Mouse (Mus musculus) E14TG2a.4 (cell line): ENCODE measurements at regions not wholly inside any gene's neighbourhood (a gene's known extent, or its start where the extent isn't known, plus 50 kb on each side); places are given as distances from the start of the nearest gene placed in this dataset.

Source experiments
- H3K27me3 ChIP-seq: 2 replicates; pipeline ENCODE4 v1.6.1; 2014; ENCODE audit warnings: low read length, control low read depth; ENCODE audit not compliant: insufficient read depth
- H3K36me3 ChIP-seq: 2 replicates; pipeline ENCODE4 v1.6.1; 2014; ENCODE audit warnings: low read length, control low read depth; ENCODE audit not compliant: insufficient read depth
- H3K4me1 ChIP-seq: replicated peaks from 2 replicates; pipeline ENCODE4 v1.6.1; 2014; ENCODE audit warnings: low read depth, low read length, control low read depth
- H3K4me3 ChIP-seq: replicated peaks from 2 replicates; pipeline ENCODE4 v1.5.1; 2014; ENCODE audit warnings: mild to moderate bottlenecking, low read length
- H3K9me3 ChIP-seq: 2 replicates; pipeline ENCODE4 v1.6.1; 2014; ENCODE audit warnings: low read length, control low read depth
- CTCF ChIP-seq: conservative IDR thresholded peaks from 2 replicates; pipeline ENCODE4 v1.5.1; 2014; ENCODE audit warnings: low read length
- NANOG ChIP-seq: IDR thresholded peaks from 2 replicates; pipeline ENCODE4 v1.6.1; 2014; ENCODE audit warnings: borderline replicate concordance, low read length, mixed read lengths
- POU5F1 ChIP-seq: IDR thresholded peaks from 2 replicates; pipeline ENCODE4 v1.6.1; 2014; ENCODE audit warnings: low read length, borderline replicate concordance

DNA sequence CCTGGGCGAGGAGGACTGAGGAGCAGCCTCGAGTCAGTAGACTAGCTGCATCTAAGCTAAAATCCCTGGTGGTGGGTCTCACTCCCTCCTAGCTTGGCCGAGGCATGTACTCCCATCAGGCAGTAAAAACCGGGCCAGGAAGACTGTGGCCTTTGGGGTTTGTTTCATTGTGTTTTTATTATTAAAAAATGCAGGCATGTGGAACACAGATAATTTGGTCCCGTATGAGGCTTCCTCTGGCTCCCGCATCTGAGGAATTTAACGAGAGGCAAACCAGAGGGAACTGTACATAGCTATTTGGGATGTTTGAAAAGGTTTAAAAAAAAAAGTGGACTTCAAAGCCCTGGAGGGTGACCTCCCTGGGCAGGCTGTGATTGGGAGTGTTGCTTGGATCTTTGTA, 69.1 kb upstream of the Tbx5 start:
- Histone ChIP-seq H3K36me3 (no peaks in the 10 kb centered on the region), H3K27me3 (peaks cover 34% of the 10 kb centered on the region), H3K4me3 (no peak overlapping the region), H3K4me1 (peaks cover 9% of the 10 kb centered on the region), H3K9me3 (no peaks in the 10 kb centered on the region)
- TF ChIP-seq CTCF, result no peak
- no peak for TF ChIP-seq NANOG
- TF ChIP-seq POU5F1, result no peak

DNA sequence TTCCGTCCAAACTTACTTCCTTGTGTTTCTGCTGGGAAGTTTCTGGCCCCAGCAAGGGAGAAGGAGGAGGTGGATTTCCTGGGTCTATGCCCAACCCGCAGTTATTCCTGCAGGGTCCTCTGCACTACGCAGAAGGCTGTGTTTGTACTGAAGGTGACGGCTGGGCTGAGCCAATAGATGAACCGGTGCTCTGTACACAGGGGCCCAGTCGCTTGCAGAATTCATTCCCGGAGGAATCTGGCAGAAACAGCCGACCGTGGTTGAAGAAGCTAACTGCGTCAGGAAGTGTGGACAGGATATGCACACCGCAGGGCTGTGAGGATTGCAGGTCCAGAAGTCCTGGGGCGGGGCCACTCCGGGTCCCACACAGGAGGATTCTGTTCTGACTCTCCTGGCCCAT, 66.1 kb upstream of the Tbx5 start:
- TF ChIP-seq NANOG (no peak), POU5F1 (no peak), CTCF (no peak)
- peaks cover 50% of the 10 kb centered on the region for H3K27me3 ChIP-seq
- 0 out of 2 replicates have a peak overlapping the region, but pooled peaks have one; percentile 4 for H3K4me3 ChIP-seq
- peaks cover 9% of the 10 kb centered on the region for H3K4me1 ChIP-seq
- H3K36me3 ChIP-seq, result no peaks in the 10 kb centered on the region
- H3K9me3 ChIP-seq, result no peaks in the 10 kb centered on the region

DNA sequence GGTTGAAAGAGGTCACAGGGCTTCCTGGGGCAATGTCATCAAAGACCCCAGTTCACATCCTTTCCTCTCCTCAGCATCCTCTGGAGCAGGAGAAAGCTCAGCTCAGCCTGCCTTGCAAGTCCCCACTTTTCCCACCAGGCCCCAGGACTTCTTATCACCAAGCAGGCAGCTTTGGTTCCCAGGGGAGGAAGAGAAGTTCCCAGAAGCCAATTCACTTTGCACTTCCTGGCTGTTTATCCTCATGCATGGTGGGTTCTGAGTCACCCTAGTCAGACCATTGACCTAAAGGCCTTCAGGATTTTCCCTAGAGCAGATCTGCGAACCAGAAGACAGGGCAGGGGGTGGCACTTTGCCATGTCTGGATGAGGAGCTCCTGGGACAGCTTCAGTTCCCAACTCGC, 61.5 kb upstream of the Tbx5 start:
- Histone ChIP-seq H3K4me3 (no peak overlapping the region), H3K4me1 (peaks cover 9% of the 10 kb centered on the region), H3K36me3 (no peaks in the 10 kb centered on the region), H3K9me3 (no peaks in the 10 kb centered on the region; the same call in 1 of the 2 replicates), H3K27me3 (peaks cover 62% of the 10 kb centered on the region)
- no peak for TF ChIP-seq NANOG
- no peak for TF ChIP-seq CTCF
- TF ChIP-seq POU5F1, result no peak

DNA sequence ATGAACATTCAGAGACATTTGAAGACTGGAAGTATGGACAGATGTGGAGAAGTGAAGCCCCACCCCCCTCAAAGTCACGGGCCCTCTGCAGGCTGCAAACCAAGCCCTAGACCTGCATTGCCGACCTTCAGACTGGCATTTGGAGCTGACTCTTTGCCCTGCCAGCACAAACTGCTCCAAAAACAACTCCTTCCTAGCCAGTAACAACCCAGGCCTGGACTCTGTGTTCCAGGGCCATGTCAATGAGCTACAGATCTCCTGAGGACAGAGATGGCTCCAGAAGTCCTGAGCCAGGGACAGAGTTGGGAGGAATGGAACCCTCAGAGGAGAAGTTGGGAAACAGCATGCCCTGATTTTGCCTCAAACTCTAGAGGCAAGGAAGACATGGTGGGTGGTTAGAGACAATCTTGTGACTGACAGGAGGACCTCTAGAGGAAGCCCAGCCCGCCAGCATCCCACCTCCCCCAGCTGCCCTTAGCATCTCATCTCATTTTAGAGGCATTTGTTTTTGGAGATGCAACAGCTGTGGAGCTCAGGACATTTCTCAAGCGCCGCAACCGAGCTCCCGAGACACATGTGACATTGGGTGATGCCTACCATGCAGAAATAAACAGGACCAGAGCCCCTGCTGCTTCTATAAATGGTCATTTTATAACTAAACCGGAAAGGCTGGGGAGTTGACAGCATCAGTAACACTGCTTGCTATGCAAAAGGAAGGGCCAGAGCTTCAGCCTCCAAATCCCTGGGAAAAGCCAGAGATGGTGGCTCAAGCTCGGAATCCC, 56.2 kb upstream of the Tbx5 start:
- no peaks in the 10 kb centered on the region; the same call in 1 of the 2 replicates for H3K9me3 ChIP-seq
- 0 out of 2 replicates have a peak, but pooled peaks cover 5% of the 10 kb centered on the region for H3K4me1 ChIP-seq
- TF ChIP-seq NANOG (no peak), POU5F1 (no peak), CTCF (no peak)
- peaks cover 39% of the 10 kb centered on the region for H3K27me3 ChIP-seq
- no peak overlapping the region for H3K4me3 ChIP-seq
- H3K36me3 ChIP-seq, result no peaks in the 10 kb centered on the region

DNA sequence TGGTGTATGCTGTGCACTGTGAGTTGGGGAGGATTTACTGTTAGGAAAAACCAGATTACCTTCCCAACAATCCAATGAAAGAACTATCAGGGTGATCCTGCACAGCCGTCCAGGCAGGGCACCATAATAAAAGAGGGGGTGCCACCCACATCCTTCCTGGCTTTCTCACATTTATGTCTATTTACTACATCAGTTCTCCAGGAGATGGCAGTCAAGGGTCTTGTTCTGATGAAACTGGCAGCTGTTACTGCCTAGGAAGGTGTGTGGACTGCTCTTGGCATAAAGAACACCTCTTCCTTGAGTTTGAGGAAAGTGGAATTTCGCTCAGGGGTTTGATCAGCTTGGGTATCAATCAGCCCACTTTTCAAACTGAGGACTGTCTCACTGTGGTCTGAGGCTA, 54.6 kb upstream of the Tbx5 start:
- H3K4me1 ChIP-seq, result 0 out of 2 replicates have a peak, but pooled peaks cover 5% of the 10 kb centered on the region
- peak; percentile 21; the same call in 1 of the 2 replicates for TF ChIP-seq CTCF
- TF ChIP-seq POU5F1, result no peak
- no peak for TF ChIP-seq NANOG
- H3K27me3 ChIP-seq, result peaks cover 34% of the 10 kb centered on the region
- no peaks in the 10 kb centered on the region; the same call in 1 of the 2 replicates for H3K9me3 ChIP-seq
- no peak overlapping the region for H3K4me3 ChIP-seq
- H3K36me3 ChIP-seq, result no peaks in the 10 kb centered on the region

DNA sequence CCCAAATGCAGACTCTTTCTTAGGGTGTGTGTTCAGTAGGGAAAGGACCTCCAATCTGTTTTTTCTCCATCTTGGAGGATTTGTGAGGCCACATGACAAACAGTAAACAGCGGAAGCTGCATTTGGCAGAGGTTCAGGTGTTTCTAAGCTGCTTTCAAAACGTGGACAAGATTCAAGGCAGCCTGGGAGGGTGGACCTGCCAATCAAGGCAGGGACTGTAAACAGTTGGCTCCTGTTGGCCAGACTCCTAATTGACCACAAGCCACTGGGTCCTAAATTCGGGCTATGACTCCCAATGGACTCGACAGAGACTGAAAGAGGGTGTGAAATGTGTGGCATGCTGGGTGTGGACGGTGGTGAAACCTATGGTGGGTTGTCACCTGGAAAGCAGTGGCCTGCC, 51.1 kb upstream of the Tbx5 start:
- Histone ChIP-seq H3K4me3 (no peak overlapping the region), H3K9me3 (no peaks in the 10 kb centered on the region), H3K36me3 (no peaks in the 10 kb centered on the region), H3K27me3 (peaks cover 27% of the 10 kb centered on the region), H3K4me1 (0 out of 2 replicates have a peak, but pooled peaks cover 5% of the 10 kb centered on the region)
- TF ChIP-seq NANOG (no peak), CTCF (no peak), POU5F1 (no peak)
